Mouse (Mus musculus) hindbrain, embryonic 12.5 days (tissue): Measurements from ENCODE around the gene Hist1h2br. TPM values are rescaled to one million over a fixed set of nuclear protein-coding genes. Genes with fewer than 3 reads are reported as not detected.
"Not testable (repeated sequence)": the region's sequence is repeated elsewhere in the genome, so short reads cannot be mapped to it uniquely, and the experiment has no call there.

Source experiments
- ATAC-seq: fragments of 200-750 bp; cut with Nextera tagmentation; 2 replicates; pipeline ENCODE4 v1.8.0; 2017; ENCODE audit warnings: moderate TSS enrichment; ENCODE audit not compliant: low FRiP score
- H3K27ac ChIP-seq: fragments of 300-500 bp; sonication (generic); 2 replicates; pipeline ENCODE4 v1.5.1; 2016; ENCODE audit warnings: mild to moderate bottlenecking
- H3K27me3 ChIP-seq: fragments of 300-500 bp; sonication (generic); 2 replicates; pipeline ENCODE4 v1.6.1; 2016; ENCODE audit warnings: mild to moderate bottlenecking
- H3K36me3 ChIP-seq: fragments of 300-500 bp; sonication (generic); 2 replicates; pipeline ENCODE4 v1.6.1; 2016; ENCODE audit warnings: mild to moderate bottlenecking
- H3K4me1 ChIP-seq: fragments of 300-500 bp; sonication (generic); 2 replicates; pipeline ENCODE4 v1.6.1; 2016
- H3K4me2 ChIP-seq: fragments of 300-500 bp; sonication (generic); replicated peaks from 2 replicates; pipeline ENCODE4 v1.6.1; 2016; ENCODE audit warnings: mild to moderate bottlenecking
- H3K4me3 ChIP-seq: fragments of 300-500 bp; sonication (generic); 2 replicates; pipeline ENCODE4 v1.5.1; 2016; ENCODE audit warnings: mild to moderate bottlenecking
- H3K9ac ChIP-seq: fragments of 300-500 bp; sonication (generic); 2 replicates; pipeline ENCODE4 v1.6.1; 2016; ENCODE audit warnings: mild to moderate bottlenecking, moderate library complexity
- H3K9me3 ChIP-seq: fragments of 300-500 bp; sonication (generic); replicated peaks from 2 replicates; pipeline ENCODE4 v1.6.1; 2016; ENCODE audit warnings: mild to moderate bottlenecking
- WGBS: fragments of 180-500 bp; shearing (Covaris S2); methylation state at CpG from one replicate; pipeline ENCODE4 v1.1.7; 2016; 5-methylcytosine and 5-hydroxymethylcytosine counted together
- microRNA-seq: library from miRNA; unstranded; fragments of <30 nt; microRNA quantifications from one replicate; pipeline ENCODE4, GENCODE M21; 2017
- polyA plus RNA-seq: library from polyadenylated mRNA; unstranded; fragments of >200 nt; fragmentation: Nextera tagmentation; extraction: Ambion mirVana; gene quantifications from 2 replicates; pipeline ENCODE4 v1.2.1, GENCODE M21; 2016

Gene Hist1h2br
- polyA plus RNA-seq, 1 experiment from 2014 or later = 15.1 TPM

DNA sequence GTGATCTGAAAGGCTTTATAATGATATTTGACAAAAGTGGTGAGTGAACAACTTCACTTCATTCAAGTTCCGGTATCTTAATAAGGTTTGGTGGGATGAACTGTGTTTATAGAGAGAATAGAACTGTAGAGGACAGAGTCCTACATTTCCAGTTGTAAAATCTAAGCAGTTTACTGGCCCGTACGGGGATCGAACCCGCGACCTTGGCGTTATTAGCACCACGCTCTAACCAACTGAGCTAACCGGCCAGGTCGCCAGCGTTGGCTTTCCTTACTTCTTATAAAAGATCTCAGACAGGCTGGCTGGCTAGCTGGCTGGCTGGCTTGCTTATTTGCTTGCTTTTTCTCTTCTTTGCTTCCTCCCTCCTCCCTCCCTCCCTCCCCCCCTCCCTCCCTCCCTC, 21.6 kb downstream of the Hist1h2br start:
- no peak overlapping the region for H3K27ac ChIP-seq
- no peaks in the 10 kb centered on the region for H3K27me3 ChIP-seq
- no peaks in the 10 kb centered on the region for H3K9me3 ChIP-seq
- H3K9ac ChIP-seq = peak overlapping the region; percentile 41; the same call in 1 of the 2 replicates
- peak overlapping the region; percentile 48 for H3K4me2 ChIP-seq
- WGBS = 2% methylated on average over 11 of the region's 11 CpGs
- ATAC-seq = peak; percentile 56; the same call in 1 of the 2 replicates
- H3K36me3 ChIP-seq = no peaks in the 10 kb centered on the region
- H3K4me3 ChIP-seq = peak overlapping the region; percentile 38
- no peaks in the 10 kb centered on the region for H3K4me1 ChIP-seq

DNA sequence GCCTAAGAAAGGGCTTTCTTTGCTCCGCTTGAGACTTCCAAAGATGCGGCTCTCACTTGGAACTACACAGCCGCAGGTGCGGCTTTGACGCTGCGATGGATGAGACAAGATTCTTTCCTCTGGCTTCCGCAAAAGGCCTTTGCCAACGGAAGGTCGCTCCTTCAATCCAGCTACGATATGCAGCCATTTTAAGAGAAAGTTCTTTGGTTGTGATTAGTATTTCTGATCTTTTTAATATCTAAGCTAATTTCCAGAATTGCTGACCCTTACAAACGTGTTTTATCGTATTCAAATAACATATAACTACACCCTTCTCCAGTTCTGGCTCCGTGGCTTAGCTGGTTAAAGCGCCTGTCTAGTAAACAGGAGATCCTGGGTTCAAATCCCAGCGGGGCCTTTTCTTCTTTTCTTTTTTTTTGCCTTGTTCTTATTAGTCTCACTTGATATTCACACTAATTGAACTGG, 22.2 kb downstream of the Hist1h2br start:
- H3K27ac ChIP-seq = no peak overlapping the region
- H3K4me2 ChIP-seq = peak overlapping the region; percentile 48
- no peaks in the 10 kb centered on the region for H3K4me1 ChIP-seq
- under 1% methylated on average over 15 of the region's 15 CpGs for WGBS
- H3K27me3 ChIP-seq = no peaks in the 10 kb centered on the region
- peak overlapping the region; percentile 41; the same call in 1 of the 2 replicates for H3K9ac ChIP-seq
- H3K4me3 ChIP-seq = peak overlapping the region; percentile 38
- H3K9me3 ChIP-seq = no peaks in the 10 kb centered on the region
- H3K36me3 ChIP-seq = no peaks in the 10 kb centered on the region
- no peak for ATAC-seq

DNA sequence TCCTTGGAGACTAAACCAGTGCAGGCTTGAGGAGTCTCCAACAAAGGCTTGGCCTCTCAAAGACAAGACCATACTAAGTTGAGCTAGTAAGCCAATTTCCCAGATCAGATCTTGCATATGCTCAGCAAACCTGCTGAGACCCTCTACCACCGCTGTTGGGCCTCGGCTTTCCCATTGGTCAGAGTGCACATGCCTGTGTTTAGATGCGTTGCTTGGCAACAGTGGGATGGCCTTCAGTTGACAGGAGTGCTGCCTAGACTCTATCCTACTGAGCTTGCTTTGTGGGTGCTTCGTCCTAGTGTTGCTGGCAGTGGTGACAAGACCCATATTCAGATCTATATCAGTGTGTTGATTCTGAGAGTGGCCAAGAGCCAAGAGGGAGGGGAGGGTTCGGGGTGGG, 28.1 kb downstream of the Hist1h2br start:
- no peak for ATAC-seq

DNA sequence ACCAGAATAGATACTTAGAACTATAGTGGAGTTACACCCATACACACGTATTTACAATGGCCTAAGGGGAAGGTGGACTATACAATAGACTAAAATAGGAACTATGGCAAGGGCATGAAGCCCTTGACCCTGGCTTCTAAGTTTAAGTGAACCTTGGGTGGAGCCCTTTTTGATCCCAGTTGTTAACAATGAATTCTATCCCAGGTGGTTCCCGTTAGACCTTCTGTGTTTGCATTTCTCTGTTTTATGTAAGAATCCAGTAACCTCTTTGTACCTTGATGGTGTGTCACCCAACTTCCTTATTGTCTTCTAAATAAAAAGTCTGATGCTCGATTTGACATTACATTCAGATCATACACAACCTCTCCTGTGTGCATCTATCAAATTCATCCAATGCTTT, 32.0 kb downstream of the Hist1h2br start:
- H3K4me1 ChIP-seq, H3K27ac ChIP-seq, H3K27me3 ChIP-seq, H3K9ac ChIP-seq, H3K9me3 ChIP-seq, ATAC-seq, H3K4me3 ChIP-seq, H3K36me3 ChIP-seq, H3K4me2 ChIP-seq: not testable (repeated sequence)
- 84% methylated on average over 3 of the region's 3 CpGs for WGBS

More for the DNA sequence above, 28.1 kb downstream of the Hist1h2br start:
- H3K36me3 ChIP-seq = no peaks in the 10 kb centered on the region
- no peak overlapping the region for H3K4me3 ChIP-seq
- H3K4me2 ChIP-seq = no peak overlapping the region
- H3K27me3 ChIP-seq = no peaks in the 10 kb centered on the region
- 13% methylated on average over 5 of the region's 5 CpGs for WGBS
- no peak overlapping the region for H3K9ac ChIP-seq
- no peak overlapping the region for H3K27ac ChIP-seq
- H3K9me3 ChIP-seq = 0 out of 2 replicates have a peak, but pooled peaks cover 3% of the 10 kb centered on the region
- H3K4me1 ChIP-seq = no peaks in the 10 kb centered on the region

DNA sequence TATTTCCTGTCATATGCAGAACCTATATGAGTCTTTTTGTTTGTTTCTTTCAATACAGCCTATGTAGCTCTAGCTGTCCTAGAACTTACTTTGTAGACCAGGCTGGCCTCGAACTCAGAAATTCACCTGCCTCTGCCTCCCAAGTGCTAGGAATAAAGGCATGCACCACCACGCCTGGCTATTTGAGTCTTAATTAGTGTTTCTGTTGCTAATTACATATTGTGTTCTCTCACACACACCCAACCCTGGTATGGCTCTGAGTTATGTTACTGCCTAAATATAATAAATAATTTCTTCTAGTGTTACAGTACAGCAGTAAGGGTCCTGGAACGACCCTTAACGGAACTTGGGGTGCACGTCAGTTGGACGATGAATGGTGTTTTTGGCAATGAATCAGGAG, 47.2 kb downstream of the Hist1h2br start:
- Histone ChIP-seq H3K27me3 (no peaks in the 10 kb centered on the region), H3K4me3 (no peak overlapping the region), H3K4me1 (no peaks in the 10 kb centered on the region), H3K9ac (no peak overlapping the region), H3K27ac (no peak overlapping the region), H3K9me3 (no peaks in the 10 kb centered on the region), H3K36me3 (no peaks in the 10 kb centered on the region), H3K4me2 (no peak overlapping the region)
- WGBS = 82% methylated on average over 6 of the region's 6 CpGs
- ATAC-seq = no peak

DNA sequence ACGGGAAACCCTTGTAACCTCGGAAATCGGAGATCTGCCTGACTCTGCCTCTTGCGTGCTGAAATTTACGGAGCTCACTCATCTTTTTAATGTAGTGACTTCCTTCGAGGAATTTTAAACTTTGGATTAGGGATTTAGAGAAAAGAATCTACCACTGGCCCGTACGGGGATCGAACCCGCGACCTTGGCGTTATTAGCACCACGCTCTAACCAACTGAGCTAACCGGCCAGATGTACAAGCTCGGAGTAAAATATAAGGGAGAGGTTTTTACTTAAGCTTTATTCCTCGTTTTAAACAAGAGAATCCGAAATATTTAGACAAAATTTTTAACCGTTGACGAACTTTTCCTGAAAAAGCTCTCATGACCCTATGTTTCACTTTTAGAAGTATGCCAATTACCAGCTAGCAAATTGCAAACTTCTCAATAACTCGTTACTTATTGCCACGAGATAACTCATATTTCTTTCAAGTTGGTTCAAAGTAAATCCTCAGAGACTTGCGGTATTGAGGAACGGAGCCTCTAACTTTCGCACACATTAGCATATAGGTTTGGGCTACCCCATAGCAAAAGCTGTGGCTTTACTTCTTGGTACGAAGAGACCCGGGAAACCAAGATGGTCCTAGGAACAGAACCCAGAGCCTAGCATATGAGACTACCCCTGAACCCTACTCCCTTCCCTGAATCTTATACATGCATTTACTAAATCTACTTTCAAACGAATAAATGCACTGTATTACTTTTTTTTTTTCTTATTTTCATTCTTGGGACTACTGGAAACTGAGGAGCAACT, 48.5 kb downstream of the Hist1h2br start:
- H3K4me1 ChIP-seq = no peaks in the 10 kb centered on the region
- peak overlapping the region; percentile 38 for H3K4me2 ChIP-seq
- no peak overlapping the region for H3K9ac ChIP-seq
- H3K9me3 ChIP-seq = no peaks in the 10 kb centered on the region
- peak overlapping the region; percentile 25 for H3K4me3 ChIP-seq
- ATAC-seq = no peak
- no peaks in the 10 kb centered on the region for H3K27me3 ChIP-seq
- 1% methylated on average over 27 of the region's 27 CpGs for WGBS
- H3K27ac ChIP-seq = no peak overlapping the region
- H3K36me3 ChIP-seq = no peaks in the 10 kb centered on the region

DNA sequence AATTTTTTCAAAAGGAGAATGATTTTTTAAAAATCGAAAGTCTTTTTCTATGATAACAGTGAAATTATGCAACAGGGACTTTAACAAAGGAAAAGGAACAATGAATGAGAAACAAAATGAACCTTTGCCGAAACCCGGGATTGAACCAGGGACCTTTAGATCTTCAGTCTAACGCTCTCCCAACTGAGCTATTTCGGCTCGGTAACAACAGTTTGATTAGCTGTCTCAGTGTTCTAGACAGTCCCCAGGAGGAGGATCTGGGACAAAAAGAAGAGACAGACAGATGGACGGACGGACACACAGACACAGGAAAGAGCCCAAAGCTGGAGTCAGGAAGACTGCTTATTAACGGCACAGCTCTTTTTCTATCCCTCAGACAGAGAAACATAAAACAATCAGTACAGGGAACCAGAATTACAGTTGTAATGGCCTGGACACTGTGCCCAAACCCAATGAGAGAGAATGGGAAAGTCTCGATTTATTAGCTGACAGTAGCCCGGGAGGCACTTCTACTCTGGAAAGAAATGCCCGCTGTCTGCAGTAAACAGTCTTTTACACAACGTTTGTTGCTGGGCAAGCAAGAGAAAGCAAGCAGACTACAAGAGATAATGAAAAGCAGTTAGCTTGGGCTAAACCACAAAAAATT, 49.3 kb downstream of the Hist1h2br start:
- no peaks in the 10 kb centered on the region for H3K9me3 ChIP-seq
- peak overlapping the region; percentile 25 for H3K4me3 ChIP-seq
- no peak overlapping the region for H3K27ac ChIP-seq
- peak overlapping the region; percentile 38 for H3K4me2 ChIP-seq
- no peaks in the 10 kb centered on the region for H3K4me1 ChIP-seq
- no peaks in the 10 kb centered on the region for H3K27me3 ChIP-seq
- H3K9ac ChIP-seq = no peak overlapping the region
- under 1% methylated on average over 13 of the region's 13 CpGs for WGBS
- H3K36me3 ChIP-seq = no peaks in the 10 kb centered on the region
- ATAC-seq = no peak

DNA sequence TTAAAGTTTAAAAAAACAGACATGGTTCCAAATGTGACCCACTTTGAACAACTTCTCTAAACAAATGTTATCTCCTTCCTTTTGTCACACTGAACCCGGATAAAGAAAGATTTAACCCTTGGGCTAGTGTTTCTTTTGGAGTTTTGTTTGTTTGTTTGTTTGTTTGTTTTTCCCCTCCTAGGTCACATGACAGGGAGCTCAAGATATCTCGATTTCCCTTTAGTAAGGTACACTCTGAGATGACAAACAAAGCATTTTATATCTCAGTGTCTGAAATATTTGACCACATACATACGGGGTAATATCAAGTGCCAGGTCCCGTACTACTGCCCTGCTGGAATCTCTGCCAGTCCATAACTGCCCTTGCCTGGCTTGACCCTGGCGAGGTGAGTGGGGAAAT, 49.9 kb downstream of the Hist1h2br start:
- WGBS = 33% methylated on average over 5 of the region's 5 CpGs
- peak overlapping the region; percentile 37 for H3K4me2 ChIP-seq
- no peaks in the 10 kb centered on the region for H3K9me3 ChIP-seq
- H3K36me3 ChIP-seq = no peaks in the 10 kb centered on the region
- H3K27ac ChIP-seq = no peak overlapping the region
- H3K4me1 ChIP-seq = no peaks in the 10 kb centered on the region
- no peak overlapping the region for H3K9ac ChIP-seq
- no peak for ATAC-seq
- H3K27me3 ChIP-seq = no peaks in the 10 kb centered on the region
- no peak overlapping the region for H3K4me3 ChIP-seq

DNA sequence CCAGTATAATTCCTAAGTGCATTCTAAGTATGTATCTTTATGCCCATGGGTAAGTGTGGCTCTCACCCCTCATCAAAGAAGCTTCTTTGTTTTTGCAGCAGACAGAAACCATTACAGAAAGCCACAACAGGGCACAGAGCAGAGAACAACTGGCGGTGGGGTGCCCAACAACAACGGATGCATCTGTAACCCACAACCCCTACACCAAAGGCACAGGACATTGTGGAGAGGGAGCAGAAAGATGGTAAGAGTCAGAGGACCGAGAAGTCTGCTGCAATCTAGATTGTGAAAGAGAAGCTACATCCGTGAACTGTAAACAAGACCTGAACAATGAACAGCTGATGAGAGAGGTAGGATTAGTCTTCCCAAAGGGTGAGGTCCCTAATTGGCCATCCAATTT, 51.0 kb downstream of the Hist1h2br start:
- H3K4me2 ChIP-seq = no peak overlapping the region
- WGBS = 71% methylated on average over 4 of the region's 4 CpGs

More for the DNA sequence above, 51.0 kb downstream of the Hist1h2br start:
- ATAC-seq = no peak
- H3K27ac ChIP-seq = no peak overlapping the region
- H3K27me3 ChIP-seq = no peaks in the 10 kb centered on the region
- H3K4me1 ChIP-seq = no peaks in the 10 kb centered on the region
- H3K9ac ChIP-seq = no peak overlapping the region
- no peak overlapping the region for H3K4me3 ChIP-seq
- no peaks in the 10 kb centered on the region for H3K9me3 ChIP-seq
- H3K36me3 ChIP-seq = no peaks in the 10 kb centered on the region

Small RNAs within 50 kb of the gene (microRNA-seq; reads per million reads assigned to microRNA genes)
- gene Gm19658 (not detected), gene Gm44346 (not detected), gene Gm44466 (not detected)

Other genes starting within 250 kb of the Hist1h2br start
- not detected in 2 replicates for gene Olfr1362, start 219.7 kb upstream of the Hist1h2br start, polyA plus RNA-seq
- 0.07 TPM in 1 of 2 replicates, not detected in the other for gene Olfr11, start 191.2 kb upstream of the Hist1h2br start, polyA plus RNA-seq
- not detected in 2 replicates for gene Olfr1361, start 170.4 kb upstream of the Hist1h2br start, polyA plus RNA-seq
- not detected in 2 replicates for gene Olfr1360, start 156.3 kb upstream of the Hist1h2br start, polyA plus RNA-seq
- gene Olfr1359, start 135.6 kb upstream of the Hist1h2br start, polyA plus RNA-seq = not detected in 2 replicates
- gene Hist1h2bl, start 117.6 kb upstream of the Hist1h2br start, polyA plus RNA-seq = 3.6 and 4.4 TPM in 2 replicates
- 17.3 and 29.5 TPM in 2 replicates for gene Hist1h2ai, start 117.3 kb upstream of the Hist1h2br start, polyA plus RNA-seq
- 8.9 and 18.3 TPM in 2 replicates for gene Hist1h3h, start 116.1 kb upstream of the Hist1h2br start, polyA plus RNA-seq
- 2.6 and 4.9 TPM in 2 replicates for gene Hist1h2bm, start 111.7 kb upstream of the Hist1h2br start, polyA plus RNA-seq
- gene Hist1h4j, start 98.7 kb upstream of the Hist1h2br start, polyA plus RNA-seq = 0.98 and 1.0 TPM in 2 replicates
- gene Hist1h4k, start 83.2 kb upstream of the Hist1h2br start, polyA plus RNA-seq = 2.9 TPM in 1 of 2 replicates, not detected in the other
- gene Hist1h2ak, start 79.9 kb upstream of the Hist1h2br start, polyA plus RNA-seq = 12.2 and 28.3 TPM in 2 replicates
- 2.2 and 2.8 TPM in 2 replicates for gene Hist1h2bn, start 79.6 kb upstream of the Hist1h2br start, polyA plus RNA-seq
- 23.2 and 23.6 TPM in 2 replicates for gene Hist1h1b, start 53.1 kb upstream of the Hist1h2br start, polyA plus RNA-seq
- gene Hist1h3i, start 50.4 kb upstream of the Hist1h2br start, polyA plus RNA-seq = 87.0 and 110 TPM in 2 replicates
- 5.2 TPM in 1 of 2 replicates, not detected in the other for gene Hist1h2an, start 46.5 kb upstream of the Hist1h2br start, polyA plus RNA-seq
- gene Hist1h2bp, start 46.3 kb upstream of the Hist1h2br start, polyA plus RNA-seq = 1.9 and 2.4 TPM in 2 replicates
- gene Hist1h2bq, start 23.5 kb upstream of the Hist1h2br start, polyA plus RNA-seq = 14.1 and 15.3 TPM in 2 replicates
- 3.4 TPM in 1 of 2 replicates, not detected in the other for gene Hist1h2ao, start 23.3 kb upstream of the Hist1h2br start, polyA plus RNA-seq
- not detected in 2 replicates for gene Hist1h4m, start 22.0 kb upstream of the Hist1h2br start, polyA plus RNA-seq
- gene Hist1h4n, start 1.5 kb upstream of the Hist1h2br start, polyA plus RNA-seq = 6.2 and 10.1 TPM in 2 replicates
- gene Hist1h2ap, start 236 bp upstream of the Hist1h2br start, polyA plus RNA-seq = 2,700 and 3,374 TPM in 2 replicates
- 19.1 and 20.5 TPM in 2 replicates for gene Zfp184, start 111.4 kb downstream of the Hist1h2br start, polyA plus RNA-seq
- 0.14 TPM in 1 of 2 replicates, not detected in the other for gene Pom121l2, start 147.5 kb downstream of the Hist1h2br start, polyA plus RNA-seq
- 0.23 and 0.48 TPM in 2 replicates for gene Prss16, start 176.0 kb downstream of the Hist1h2br start, polyA plus RNA-seq
- gene Hist1h2ah, start 201.8 kb downstream of the Hist1h2br start, polyA plus RNA-seq = 17.9 TPM in 1 of 2 replicates, not detected in the other
- gene Hist1h2bk, start 202.1 kb downstream of the Hist1h2br start, polyA plus RNA-seq = 5.5 and 9.1 TPM in 2 replicates
- gene Hist1h4i, start 207.6 kb downstream of the Hist1h2br start, polyA plus RNA-seq = 18.2 and 20.9 TPM in 2 replicates
- gene Hist1h2ag, start 209.2 kb downstream of the Hist1h2br start, polyA plus RNA-seq = 52.7 and 56.3 TPM in 2 replicates
- 7.2 and 11.9 TPM in 2 replicates for gene Hist1h2bj, start 209.5 kb downstream of the Hist1h2br start, polyA plus RNA-seq